Mouse (Mus musculus) activated CD4-positive, CD25-positive, alpha-beta regulatory T cell (primary cell): Measurements from ENCODE around the gene Eef1a2. TPM values are rescaled to one million over a fixed set of nuclear protein-coding genes. Genes with fewer than 3 reads are reported as not detected.

Experiments
- polyA plus RNA-seq, 2 experiments: library from polyadenylated mRNA; unstranded; fragments of 100-300 nt; shearing (Covaris generic); gene quantifications; one replicate each; pipeline ENCODE4 v1.2.1; 2017

The Eef1a2 gene
- polyA plus RNA-seq = not detected

DNA sequence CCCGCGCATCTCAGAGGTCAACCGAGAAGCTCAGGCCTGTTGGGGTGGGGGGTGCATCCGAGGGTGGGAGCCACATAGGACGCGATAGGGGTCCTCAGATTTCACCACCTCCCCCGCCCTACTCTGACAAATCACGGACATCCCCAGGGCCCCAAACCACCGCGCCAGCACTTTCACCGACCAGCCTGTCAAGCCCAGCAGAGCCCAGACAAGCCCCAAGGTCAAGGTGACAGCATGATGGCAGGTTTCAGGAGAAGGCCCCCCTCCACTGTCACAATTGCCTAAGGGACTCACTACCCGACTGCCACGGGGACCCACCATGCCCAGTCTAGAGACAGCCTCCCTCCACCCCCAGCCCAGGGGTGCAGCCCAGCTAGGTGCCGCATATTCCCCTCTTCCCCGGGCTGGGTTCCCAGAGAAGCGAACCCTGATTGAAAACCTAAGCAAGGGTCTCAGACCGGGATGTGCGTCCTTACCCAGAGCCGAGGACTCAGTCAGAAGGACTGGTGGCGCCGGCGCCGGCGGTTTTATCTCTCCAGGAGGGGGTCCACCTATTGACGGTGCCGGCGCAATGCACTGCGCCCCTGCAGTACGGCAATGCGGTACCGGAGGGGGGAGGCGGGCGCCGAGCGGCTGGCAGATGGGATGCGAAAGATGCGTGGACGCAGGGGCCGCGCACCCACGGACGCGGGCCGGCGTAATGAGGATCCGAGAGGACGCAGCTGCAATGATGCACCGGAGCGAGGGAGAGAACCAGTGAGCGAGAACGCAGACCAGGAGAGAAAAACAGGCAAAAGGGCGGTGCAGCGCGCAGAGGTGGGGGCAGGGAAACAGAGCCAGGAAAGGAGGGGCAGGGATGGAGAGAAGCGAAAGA is at the start of gene Eef1a2:
Gene Eef1a2, minus strand, starts transcription at position 767 of the 874 bp plus-strand sequence.

DNA sequence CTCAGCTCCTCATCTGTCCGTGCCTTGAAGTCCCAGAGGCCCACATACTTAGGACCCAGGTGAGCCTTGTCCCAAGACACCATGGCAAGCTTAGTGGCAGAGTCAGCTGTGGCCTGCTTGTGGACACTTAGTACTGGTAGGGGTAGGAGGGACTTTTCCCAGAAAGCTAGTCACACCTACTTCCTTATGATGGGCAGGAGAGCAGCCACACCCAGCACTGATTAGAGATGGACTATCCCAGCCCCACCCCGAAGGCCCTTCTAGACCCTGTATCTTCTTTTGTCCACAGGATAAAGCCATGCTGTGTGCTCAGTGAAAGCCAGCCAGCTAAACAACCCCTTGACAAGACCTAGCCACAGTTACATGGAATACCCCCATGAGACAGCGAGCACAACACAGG is 45.6 kb upstream of the Eef1a2 start, which contains the start of gene Ptk6:
Gene Ptk6, minus strand, starts transcription at position 368 of the 400 bp plus-strand sequence.

DNA sequence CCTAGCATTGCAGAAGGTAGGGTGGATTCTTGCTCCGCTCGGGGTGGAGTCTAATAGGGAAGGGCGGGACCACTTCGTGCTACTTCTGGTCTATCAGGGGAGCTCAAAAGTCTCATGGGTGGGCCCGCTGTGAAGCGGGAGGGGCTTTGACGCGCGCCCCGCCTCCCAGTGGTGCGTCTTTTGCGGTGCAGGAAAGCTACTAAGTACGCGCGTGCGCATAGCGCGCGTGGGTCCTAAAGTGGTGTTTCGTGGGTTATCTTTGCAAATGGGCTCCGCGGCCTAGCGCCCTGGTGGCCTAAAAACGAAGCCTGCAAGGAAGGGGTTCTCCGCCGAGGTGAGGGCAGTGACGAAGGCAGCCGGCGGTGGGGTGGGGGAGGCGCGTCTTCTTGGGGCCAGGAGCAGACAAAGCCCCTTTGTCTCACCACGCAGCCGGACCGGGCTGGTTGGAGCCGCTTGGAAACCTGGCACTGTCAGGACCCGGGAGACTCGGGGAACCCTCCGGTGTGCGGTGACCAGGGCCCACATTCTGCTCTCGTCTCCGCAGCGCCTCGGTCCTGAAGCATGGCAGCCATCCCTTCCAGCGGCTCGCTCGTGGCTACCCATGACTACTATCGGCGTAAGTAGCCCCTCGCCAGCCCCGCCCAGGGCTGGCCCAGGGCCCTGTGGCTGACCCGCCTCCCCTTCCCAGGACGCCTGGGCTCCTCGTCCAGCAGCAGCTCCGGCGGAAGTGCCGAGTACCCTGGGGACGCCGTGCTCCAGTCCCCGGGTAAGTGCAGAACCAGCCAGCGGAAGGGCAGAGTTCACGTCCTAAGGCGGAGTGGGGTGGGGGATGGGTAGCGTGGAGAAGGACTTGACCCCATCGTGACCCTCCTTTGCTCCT is 30.5 kb upstream of the Eef1a2 start, which contains the start of gene Ppdpf:
Gene Ppdpf, plus strand, starts transcription at position 127 of the 880 bp plus-strand sequence.

DNA sequence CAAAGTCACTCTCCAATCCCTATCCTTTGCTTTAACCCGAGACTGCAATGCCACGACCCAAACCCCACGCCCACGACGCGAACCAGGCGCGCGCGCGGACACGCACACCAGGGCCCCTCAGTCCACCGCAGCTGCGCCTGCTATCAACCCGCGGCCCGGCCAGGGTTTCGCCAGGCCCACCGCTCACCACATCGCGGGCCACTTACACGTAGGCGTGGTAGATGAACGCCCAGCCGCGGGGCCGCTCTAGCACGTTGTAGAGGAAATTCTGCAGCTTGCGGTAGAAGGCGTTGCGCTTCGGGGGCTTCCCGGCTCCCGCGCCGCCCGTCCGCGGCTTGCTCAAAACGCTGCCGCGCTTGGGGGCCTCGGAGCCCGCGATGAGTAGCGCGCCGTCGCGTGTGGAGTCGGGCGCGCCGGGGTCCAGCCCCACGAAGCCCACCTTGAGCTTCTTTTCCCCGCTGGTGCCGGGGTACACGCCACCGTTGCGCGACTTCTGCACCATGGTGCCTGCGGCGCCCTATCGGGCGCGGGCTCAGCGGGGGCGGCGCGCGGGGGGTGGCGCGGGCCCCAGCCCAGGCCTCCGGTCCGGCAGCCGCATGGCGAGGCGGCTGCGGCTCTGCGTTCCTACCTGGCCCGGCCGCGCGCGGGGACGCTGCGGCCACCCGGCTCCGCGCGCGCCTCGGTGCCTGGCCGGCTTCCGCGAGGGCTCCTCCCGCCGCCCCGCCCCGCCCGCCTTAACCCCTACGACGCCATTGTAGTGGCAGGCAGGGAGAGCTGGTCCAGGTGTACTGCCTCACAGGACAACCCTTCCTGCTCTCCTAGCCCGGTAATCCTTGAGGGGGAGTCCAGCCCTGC is 22.0 kb downstream of the Eef1a2 start, which contains the start of gene Kcnq2:
Gene Kcnq2, minus strand, starts transcription at position 710 of the 855 bp plus-strand sequence.

Other genes with a start within 250 kb of the Eef1a2 start
- gene Ythdf1, start 236.1 kb downstream of the Eef1a2 start, polyA plus RNA-seq = 10 to 100 TPM; 60.8 to 69.6 TPM
- gene Birc7, start 228.0 kb downstream of the Eef1a2 start, polyA plus RNA-seq = not detected
- gene Nkain4, start 202.3 kb downstream of the Eef1a2 start, polyA plus RNA-seq = not detected
- 10 to 100 TPM; 58.0 to 60.0 TPM for gene Arfgap1, start 189.8 kb downstream of the Eef1a2 start, polyA plus RNA-seq
- under 1 TPM; 0.28 to 0.94 TPM for gene Col20a1, start 170.5 kb downstream of the Eef1a2 start, polyA plus RNA-seq
- not detected for gene Chrna4, start 113.5 kb downstream of the Eef1a2 start, polyA plus RNA-seq
- gene Kcnq2, start 21.7 kb downstream of the Eef1a2 start, polyA plus RNA-seq = under 1 TPM; 0.07 to 0.31 TPM
- gene Ppdpf, start 30.2 kb upstream of the Eef1a2 start, polyA plus RNA-seq = 100 to 1,000 TPM; 323 to 350 TPM
- under 1 TPM in 1 of 2 experiments, not detected in 1; 0.15 TPM for gene Ptk6, start 45.8 kb upstream of the Eef1a2 start, polyA plus RNA-seq
- gene Srms, start 56.2 kb upstream of the Eef1a2 start, polyA plus RNA-seq = 1 to 10 TPM in 1 of 2 experiments, under 1 TPM in 1; 0.61 to 1.1 TPM
- gene Fndc11, start 63.0 kb upstream of the Eef1a2 start, polyA plus RNA-seq = under 1 TPM; 0.34 to 0.95 TPM
- gene Helz2, start 85.0 kb upstream of the Eef1a2 start, polyA plus RNA-seq = 10 to 100 TPM; 13.5 to 25.3 TPM
- 10 to 100 TPM; 21.0 to 21.7 TPM for gene Gmeb2, start 131.0 kb upstream of the Eef1a2 start, polyA plus RNA-seq
- gene Stmn3, start 157.5 kb upstream of the Eef1a2 start, polyA plus RNA-seq = not detected
- gene Rtel1, start 162.7 kb upstream of the Eef1a2 start, polyA plus RNA-seq = 10 to 100 TPM; 27.0 to 40.5 TPM
- gene Zgpat, start 207.9 kb upstream of the Eef1a2 start, polyA plus RNA-seq = 10 to 100 TPM; 65.8 to 79.5 TPM
- gene Arfrp1, start 208.4 kb upstream of the Eef1a2 start, polyA plus RNA-seq = 100 to 1,000 TPM; 119 TPM
- 100 to 1,000 TPM; 372 to 468 TPM for gene Lime1, start 223.1 kb upstream of the Eef1a2 start, polyA plus RNA-seq